Mouse (Mus musculus) NIH3T3 (cell line): ENCODE results near the gene Gm11361.
A peak's percentile ranks its signal among the peaks of the same experiment; 100 is the strongest.

Experiments
- DNase-seq: peaks from one replicate; pipeline ENCODE4 v3.0.0-alpha.2; 2012; ENCODE audit warnings: low read depth

Gm11361 gene

GRCm38 (mm10) chr13:28257228-28257627, at the start of gene Gm11361:
Gene Gm11361 (plus strand): TSS chr13:28257528.
- DNase-seq: no peak

- DNase-seq: peak; percentile 13
Measured at GRCm38 (mm10) chr13:28264399-28264798, 7.1 kb downstream of the Gm11361 start.

GRCm38 (mm10) chr13:28287368-28287767, 30.0 kb downstream of the Gm11361 start:
- DNase-seq: no peak

GRCm38 (mm10) chr13:28294272-28294671, 36.9 kb downstream of the Gm11361 start:
- DNase-seq: peak; percentile 18

GRCm38 (mm10) chr13:28294757-28295361, 37.5 kb downstream of the Gm11361 start:
- DNase-seq: no peak

GRCm38 (mm10) chr13:28295492-28295891, 38.2 kb downstream of the Gm11361 start:
- no peak for DNase-seq

GRCm38 (mm10) chr13:28297098-28297497, 39.8 kb downstream of the Gm11361 start:
- DNase-seq: no peak

- DNase-seq: peak; percentile 62
Measured at GRCm38 (mm10) chr13:28297577-28297976, 40.2 kb downstream of the Gm11361 start.
